Mouse (Mus musculus) T-helper 2 cell (primary cell): Measurements from ENCODE around the gene Tjp1.

Experiments
- in situ Hi-C: fragments of 300-600 bp; cut with MboI, MseI; formaldehyde crosslinking; loops from one replicate; pipeline ENCODE4 v1.15.1; 2025; ENCODE audit warnings: high pct_unique_total_duplicates

Gene Tjp1

DNA sequence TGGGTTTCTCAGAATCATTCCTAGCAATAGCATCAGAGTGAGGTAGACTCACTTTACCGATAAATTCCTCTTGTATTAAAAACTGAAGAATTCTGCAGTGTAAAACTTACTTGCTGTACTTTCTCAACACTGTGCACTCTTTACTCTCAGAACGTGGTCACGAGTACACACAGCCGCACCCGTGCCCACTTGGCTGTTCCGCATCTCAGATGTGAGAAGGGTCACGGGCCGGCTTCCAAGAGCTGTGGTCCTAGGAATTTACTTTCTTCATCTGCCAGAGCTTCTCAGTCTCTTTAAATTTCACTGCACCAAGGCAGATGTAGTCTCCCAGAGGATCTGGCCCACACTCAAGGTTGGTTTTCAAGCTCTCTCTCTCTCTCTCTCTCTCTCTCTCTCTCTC lies 277.9 kb downstream of the Tjp1 start:
- in situ Hi-C loops = no loop called here
